Mouse (Mus musculus) urinary bladder, postnatal 25 days (tissue): ENCODE measurements at regions not wholly inside any gene's neighbourhood (a gene's known extent, or its start where the extent isn't known, plus 50 kb on each side); places are given as distances from the start of the nearest gene placed in this dataset.

ENCODE experiments used
- DNase-seq: peaks from one replicate; pipeline ENCODE4 v3.0.0; 2022; ENCODE audit warnings: low spot score

GRCm38 (mm10) chr14:68784395-68784794, 509.7 kb downstream of the Synb start:
- DNase-seq, result no peak

GRCm38 (mm10) chr14:68783216-68783615, 510.9 kb downstream of the Synb start:
- DNase-seq, result no peak

GRCm38 (mm10) chr14:68770411-68770810, 523.7 kb downstream of the Synb start:
- no peak for DNase-seq

GRCm38 (mm10) chr14:68762916-68763315, 531.2 kb downstream of the Synb start:
- no peak for DNase-seq

DNA sequence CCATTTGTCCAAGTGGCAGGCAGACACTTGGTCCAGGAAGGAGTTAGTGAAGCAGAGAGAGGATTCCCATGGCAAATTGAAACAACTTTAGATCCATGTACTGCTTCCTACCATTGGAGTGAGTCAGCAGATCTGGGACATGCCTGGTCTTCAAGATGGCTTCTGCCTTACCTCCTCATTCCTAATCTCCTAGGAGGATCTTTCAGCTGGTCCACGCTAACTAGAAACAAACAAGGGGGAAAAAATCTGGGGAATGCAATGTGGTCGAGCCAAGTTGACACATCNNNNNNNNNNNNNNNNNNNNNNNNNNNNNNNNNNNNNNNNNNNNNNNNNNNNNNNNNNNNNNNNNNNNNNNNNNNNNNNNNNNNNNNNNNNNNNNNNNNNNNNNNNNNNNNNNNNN, 549.4 kb downstream of the Synb start:
- DNase-seq, result no peak

GRCm38 (mm10) chr14:68738474-68738873, 555.6 kb downstream of the Synb start:
- DNase-seq, result no peak

DNA sequence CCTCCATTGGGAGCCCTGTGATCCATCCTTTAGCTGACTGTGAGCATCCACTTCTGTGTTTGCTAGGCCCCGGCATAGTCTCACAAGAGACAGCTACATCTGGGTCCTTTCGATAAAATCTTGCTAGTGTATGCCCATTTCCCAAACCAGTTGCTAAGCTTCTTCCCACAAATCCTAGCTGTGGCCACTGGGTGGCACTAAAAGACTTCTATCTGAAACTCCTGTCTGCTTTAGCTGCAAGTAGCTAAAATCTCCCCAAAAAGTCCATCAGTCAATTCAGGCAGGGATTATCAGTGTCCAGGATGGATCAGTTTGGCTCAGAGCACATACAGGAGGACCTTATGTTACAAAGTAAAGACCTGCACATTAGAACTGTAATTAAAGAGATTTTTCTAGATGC, 558.3 kb downstream of the Synb start:
- peak; percentile 51 for DNase-seq

- no peak for DNase-seq
Measured at GRCm38 (mm10) chr14:68721156-68721555, 572.9 kb downstream of the Synb start.

DNA sequence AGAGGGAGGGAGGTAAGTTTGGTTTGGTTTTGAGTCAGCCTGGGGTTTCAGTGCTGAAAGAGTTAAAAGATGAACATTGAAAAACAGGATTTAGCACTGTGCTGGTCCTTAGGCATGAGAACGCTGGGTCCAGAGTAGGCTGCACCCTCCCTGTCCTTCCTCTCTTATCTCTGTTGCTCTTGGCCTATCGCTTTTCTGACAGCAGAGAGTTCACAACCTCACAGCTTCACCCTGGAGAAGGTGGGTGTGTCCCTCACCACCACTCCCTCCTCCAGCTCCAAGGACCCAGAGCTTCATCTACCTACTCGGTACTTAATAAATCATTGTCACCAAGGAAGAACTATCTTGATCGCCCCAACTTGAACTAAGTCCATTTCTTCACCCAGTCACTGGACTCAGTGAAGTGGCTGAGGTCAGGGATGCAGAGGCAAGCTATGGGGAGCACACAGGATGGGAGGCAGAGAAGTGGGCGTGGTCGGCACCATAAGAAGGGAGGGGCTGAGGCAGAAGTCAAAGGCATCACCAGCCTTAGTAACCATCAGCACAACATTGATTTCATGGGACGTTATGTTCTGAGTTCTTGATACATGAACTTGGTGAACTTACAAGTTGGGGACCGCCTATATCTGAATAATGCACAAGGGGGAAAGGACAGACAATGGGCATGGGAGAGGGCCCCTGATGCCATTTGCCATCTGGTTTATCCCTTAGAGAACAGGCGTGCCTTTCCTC, 574.5 kb downstream of the Synb start:
- no peak for DNase-seq

DNA sequence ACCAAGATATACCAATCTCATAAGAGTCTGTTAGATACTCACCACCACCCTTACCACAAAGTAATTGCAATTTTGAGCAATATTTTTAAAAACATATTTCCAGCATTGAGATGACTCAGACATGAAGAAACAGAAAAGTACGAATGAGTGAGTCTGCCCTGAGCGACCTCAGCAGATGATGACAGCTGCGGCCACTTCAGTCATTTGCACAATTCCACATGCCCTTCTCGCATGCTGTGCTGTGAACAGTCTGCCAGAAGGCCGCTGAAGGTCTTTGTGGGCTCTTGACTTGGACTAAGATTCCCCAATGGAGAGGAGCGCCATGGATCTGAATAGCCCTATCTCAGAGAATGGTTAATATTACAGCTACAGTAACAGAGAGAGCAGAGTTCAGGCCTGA, 575.3 kb downstream of the Synb start:
- no peak for DNase-seq
